Mouse (Mus musculus) cortical plate, adult 2 months (tissue): ENCODE results near the gene Gm10134.

Experiments
- CTCF ChIP-seq: fragments of 200-500 bp; IDR thresholded peaks from 2 replicates; pipeline ENCODE4 v1.5.1; 2011; ENCODE audit warnings: mild to moderate bottlenecking, control low read depth, low read length; ENCODE audit not compliant: insufficient read depth; ENCODE audit errors: extremely low read depth
- POLR2A ChIP-seq: fragments of 200-500 bp; IDR thresholded peaks from 2 replicates; pipeline ENCODE4 v1.6.1; 2011; ENCODE audit warnings: mild to moderate bottlenecking, low read length, control low read depth; ENCODE audit not compliant: insufficient read depth; ENCODE audit errors: extremely low read depth

DNA sequence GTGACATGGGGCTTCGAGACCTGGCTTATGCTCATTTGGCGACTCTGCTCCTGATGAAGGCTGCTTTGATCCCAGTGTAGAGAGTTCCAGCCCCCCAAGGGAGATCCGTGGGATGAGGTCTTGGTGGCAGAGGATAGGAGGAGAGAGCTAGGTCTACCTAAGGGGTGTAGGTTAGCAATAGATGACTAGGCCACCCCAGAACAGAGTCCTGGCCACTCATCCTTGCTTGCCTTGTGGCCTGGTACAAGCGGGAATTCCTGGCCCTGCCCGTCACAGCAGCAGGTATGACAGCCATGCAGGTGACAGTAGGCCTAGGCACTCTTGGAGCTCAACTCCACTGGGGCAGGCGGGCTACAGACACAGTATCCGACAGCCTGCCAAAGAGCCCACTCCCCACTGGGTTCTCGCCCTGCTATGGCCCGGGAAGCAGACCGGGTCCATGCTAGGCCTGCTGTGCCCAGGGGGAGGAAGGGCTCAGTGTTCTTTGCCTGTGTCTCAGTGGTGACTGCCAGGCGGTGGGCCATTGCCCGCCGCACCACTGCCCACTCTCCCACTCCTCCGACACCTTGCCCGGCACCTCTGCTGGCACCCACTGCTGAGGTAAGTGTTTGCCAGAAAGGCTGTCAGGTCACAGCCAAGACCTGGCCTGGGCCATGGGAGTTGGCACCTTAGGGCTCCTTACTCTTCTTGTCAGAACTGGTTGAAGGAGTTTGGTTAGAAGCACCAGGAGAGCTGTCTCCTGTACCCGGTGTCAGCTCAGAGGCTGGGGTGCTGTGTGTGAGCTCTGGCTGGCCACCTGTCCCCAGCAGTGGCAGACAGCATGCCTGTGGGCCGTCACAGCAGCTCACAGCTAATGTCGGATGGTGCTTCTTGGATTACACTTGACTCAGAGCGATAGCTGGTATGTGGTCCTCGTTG lies 21.8 kb downstream of the Gm10134 start:
- TF ChIP-seq CTCF (no peak), POLR2A (no peak)
